Mouse (Mus musculus): Measurements from ENCODE around the gene Spint5.
A peak's percentile ranks its signal among the peaks of the same experiment; 100 is the strongest.
"Not testable (repeated sequence)": the region's sequence is repeated elsewhere in the genome, so short reads cannot be mapped to it uniquely, and the experiment has no call there.

Spint5 gene

GRCm38 (mm10) chr2:164715005-164715404 lies at the start of gene Spint5:
Gene Spint5, plus strand, starts transcription at chr2:164715305.
- DNase-seq (ENCODE audit: low read depth, low spot score), result no peak

- no peak for DNase-seq (ENCODE audit: low read depth, low spot score)
Observed at GRCm38 (mm10) chr2:164670261-164670660, 44.8 kb upstream of the Spint5 start.

- no peak for DNase-seq (ENCODE audit: low read depth, low spot score)
Observed at GRCm38 (mm10) chr2:164670938-164671337, 44.2 kb upstream of the Spint5 start.

DNA sequence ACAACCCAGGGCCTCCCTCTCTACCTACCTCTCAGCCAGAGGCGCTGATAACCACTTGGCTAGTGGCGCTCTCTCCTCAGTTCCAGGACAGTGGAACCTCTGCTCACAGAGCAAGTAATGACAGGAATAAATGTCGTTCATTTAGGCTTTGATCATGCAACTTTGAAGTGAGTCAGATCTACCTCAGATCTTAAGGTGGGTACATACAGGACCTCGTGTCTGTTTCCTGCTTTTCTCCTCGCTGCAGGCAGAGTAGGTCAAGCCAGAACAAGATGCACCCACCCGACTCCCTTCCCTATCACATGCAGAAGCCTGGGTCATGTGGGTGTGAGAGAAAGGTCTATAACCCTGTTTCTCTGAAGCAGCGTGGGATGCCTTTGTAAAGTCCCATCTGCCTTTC lies 41.1 kb upstream of the Spint5 start, which contains the start of gene Wfdc11:
Gene Wfdc11 (minus strand): TSS at position 101 of the 400 bp plus-strand sequence.
- peak; percentile 33 for DNase-seq (ENCODE audit: low read depth, low spot score)

- no peak for DNase-seq (ENCODE audit: low read depth, low spot score)
Observed at GRCm38 (mm10) chr2:164676103-164676502, 39.0 kb upstream of the Spint5 start.

- no peak for DNase-seq (ENCODE audit: low read depth, low spot score)
Observed at GRCm38 (mm10) chr2:164676916-164677685, 38.0 kb upstream of the Spint5 start.

DNA sequence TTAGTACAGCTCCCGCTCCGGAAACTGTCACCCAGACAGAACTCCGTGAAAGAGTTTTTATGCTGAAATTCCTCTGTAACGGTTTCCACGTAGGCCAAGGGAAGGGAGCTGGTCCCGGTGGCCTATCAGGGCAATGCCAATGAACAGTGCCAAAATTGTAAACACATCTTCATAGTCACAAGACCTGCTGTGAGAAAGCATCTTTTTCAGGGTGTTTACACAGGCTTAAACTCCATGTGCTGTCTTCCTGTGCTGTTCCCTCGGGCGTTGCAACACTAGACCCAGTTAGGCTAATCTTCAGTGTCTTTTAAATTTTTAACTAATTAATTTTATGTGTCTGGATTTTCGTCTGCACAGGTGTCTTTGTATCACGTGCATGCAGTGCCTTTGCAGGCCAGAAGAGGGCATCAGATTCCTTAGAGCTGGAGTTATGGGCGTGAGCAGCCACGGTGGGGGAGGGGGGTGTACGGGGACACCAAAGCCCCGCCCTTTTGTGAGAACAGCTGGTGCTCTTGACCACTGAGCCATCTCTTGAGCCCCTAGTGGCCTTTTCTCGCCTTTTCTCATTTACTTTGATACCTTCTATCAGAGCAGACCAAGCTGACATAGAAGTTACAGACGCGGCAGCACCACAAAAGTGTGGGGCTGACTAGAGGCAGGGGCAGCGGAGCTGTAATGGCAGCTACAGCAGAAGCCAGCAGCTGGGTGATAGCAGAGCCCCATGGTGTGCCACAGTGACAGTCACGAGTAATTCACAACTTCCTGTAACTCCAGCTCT lies 36.1 kb upstream of the Spint5 start:
- DNase-seq (ENCODE audit: low read depth, low spot score), result peak; percentile 72

DNA sequence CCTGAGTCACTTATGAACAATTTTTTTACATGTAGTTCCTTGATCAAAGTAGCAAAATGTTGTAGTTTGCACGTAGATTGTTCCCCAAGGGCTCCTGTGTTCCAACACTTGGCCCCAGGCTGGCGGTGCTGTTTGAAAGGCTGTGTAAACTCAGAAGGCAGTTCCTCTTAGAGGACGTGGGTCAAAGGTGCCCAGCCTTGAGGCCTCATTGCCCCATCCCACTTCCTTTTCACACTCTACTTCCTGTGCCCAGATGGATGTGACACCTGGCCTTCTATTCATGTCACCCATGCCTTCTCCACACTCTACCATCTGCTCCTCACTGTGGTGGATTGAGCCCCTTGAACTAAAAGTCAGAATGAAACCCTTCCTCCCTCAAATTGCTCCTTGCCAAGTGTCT lies 35.2 kb upstream of the Spint5 start:
- DNase-seq (ENCODE audit: low read depth, low spot score), result no peak

DNA sequence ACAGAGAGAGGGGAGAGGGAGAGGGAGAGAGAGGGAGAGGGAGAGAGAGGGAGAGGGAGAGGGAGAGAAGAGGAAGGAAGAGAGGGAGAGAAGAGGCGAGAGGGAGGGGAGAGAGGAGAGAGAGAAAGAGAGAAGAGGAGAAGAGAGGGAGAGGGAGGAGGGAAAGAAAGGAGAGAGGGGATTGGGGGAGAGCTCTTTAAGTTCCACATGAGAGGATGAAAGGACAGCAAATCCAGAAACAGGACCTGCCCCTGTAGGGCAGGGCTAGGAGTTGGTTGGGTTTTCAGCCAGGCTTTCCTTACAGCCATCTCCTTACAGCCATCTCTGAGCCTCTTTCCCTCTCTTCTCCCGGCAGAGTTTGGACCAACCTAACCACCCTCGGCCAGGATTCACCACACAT lies 30.3 kb upstream of the Spint5 start, which contains the start of gene Wfdc13:
Gene Wfdc13 (plus strand): TSS at position 301 of the 400 bp plus-strand sequence.
- no peak for DNase-seq (ENCODE audit: low read depth, low spot score)

DNA sequence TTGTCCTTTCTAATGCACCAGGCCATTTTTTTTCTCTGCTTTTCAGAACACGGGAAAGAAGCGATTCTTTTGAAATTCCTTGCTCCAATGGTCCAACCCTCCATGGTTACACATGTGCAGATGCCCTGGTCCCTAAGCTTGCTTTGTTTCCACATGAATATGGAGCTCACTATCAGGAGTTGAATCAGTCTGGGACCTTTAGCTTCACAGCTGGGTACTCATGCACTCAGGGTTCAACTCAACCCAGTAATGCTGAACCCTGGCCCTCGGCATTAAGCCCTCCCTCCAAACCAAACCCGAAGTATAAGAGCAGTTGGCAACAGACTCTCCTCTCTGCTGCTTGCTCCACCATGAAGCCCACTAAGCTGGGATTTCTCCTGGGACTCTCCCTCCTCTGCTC lies 16.9 kb upstream of the Spint5 start, which contains the start of gene Spint4:
Gene Spint4 (plus strand): TSS at position 301 of the 400 bp plus-strand sequence.
- no peak for DNase-seq (ENCODE audit: low read depth, low spot score)

GRCm38 (mm10) chr2:164700959-164701358 lies 14.1 kb upstream of the Spint5 start:
- no peak for DNase-seq (ENCODE audit: low read depth, low spot score)

- peak; percentile 29 for DNase-seq (ENCODE audit: low read depth, low spot score)
Observed at GRCm38 (mm10) chr2:164701761-164702160, 13.3 kb upstream of the Spint5 start.

GRCm38 (mm10) chr2:164704235-164704634 lies 10.9 kb upstream of the Spint5 start:
- no peak for DNase-seq (ENCODE audit: low read depth, low spot score)

GRCm38 (mm10) chr2:164705328-164705727 lies 9.8 kb upstream of the Spint5 start:
- DNase-seq (ENCODE audit: low read depth, low spot score), result no peak

DNA sequence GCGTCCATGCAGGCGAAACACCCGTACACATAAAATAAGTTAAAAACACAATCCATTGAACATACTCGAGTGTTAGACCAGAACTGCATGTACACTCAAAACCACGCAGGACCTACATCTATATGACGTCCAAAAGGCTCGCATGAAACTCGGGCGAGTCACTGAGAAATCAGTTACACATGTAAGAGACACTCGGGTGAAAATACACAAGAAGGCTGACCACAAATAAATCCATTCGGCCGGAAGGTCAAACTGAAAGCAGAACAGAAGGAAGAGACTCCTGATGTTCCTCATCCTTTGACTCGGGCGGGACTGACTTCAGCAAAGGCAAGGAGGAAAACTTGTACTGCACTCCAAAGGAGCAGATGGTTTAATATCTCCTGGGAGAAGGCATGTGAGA lies 9.1 kb upstream of the Spint5 start:
- DNase-seq (ENCODE audit: low read depth, low spot score), result no peak

DNA sequence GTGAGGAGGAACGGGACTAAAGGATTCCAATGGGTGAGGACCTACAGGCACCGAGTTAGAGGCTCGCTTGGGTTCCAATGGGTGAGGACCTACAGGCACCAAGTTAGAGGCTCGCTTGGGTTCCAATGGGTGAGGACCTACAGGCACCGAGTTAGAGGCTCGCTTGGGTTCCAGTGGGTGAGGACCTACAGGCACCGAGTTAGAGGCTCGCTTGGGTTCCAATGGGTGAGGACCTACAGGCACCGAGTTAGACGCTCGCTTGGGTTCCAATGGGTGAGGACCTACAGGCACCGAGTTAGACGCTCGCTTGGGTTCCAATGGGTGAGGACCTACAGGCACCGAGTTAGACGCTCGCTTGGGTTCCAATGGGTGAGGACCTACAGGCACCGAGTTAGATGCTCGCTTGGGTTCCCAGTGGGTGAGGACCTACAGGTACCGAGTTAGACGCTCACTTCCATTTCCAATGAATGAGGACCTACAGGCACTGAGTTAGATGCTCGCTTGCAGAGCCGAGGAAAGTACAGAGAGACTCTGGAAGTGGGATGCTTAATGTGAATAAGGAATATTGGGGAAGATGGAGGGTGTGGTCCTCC lies 1.2 kb downstream of the Spint5 start:
- not testable (repeated sequence) for DNase-seq (ENCODE audit: low read depth, low spot score)

DNA sequence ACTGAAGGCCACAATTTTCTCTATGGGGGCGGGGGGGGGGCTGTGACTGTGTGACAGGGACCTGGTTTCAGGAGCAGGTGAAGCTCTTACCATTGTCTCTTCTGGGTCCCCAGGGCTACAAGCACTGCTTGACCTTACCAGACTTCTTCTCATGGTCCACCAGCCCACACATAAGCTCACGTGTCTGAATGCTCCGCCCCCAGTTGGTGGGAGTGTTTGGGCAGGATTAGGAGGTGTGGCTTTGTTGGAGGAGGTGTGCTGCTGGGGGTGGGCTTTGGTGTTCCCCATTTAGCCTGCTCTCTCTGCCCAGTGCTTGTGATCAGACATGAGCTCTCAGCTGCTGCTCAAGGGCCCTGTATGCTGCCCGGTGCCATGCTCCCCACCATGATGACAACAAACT lies 8.2 kb downstream of the Spint5 start:
- DNase-seq (ENCODE audit: low read depth, low spot score), result no peak

- peak; percentile 67 for DNase-seq (ENCODE audit: low read depth, low spot score)
Observed at GRCm38 (mm10) chr2:164725895-164726619, 11.0 kb downstream of the Spint5 start.

DNA sequence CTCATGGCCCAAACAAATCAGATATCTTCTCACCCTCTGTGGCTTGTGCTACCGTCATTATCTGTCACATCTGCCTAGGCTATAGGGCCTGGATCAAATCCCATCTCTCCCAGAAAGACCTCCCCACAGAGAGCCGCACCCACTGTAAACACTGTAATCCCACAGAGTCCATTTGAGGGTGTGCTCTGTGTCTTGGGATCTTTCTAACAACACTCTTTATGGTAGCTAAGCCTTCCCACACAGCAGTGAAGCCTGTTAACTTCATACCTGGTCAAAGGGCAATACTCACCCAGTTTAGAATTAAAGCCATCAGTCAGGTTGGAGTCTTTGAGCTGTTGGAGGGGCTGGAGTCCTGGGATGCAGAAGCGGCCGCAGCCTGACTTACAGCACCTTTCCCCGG lies 16.6 kb downstream of the Spint5 start:
- no peak for DNase-seq (ENCODE audit: low read depth, low spot score)

DNA sequence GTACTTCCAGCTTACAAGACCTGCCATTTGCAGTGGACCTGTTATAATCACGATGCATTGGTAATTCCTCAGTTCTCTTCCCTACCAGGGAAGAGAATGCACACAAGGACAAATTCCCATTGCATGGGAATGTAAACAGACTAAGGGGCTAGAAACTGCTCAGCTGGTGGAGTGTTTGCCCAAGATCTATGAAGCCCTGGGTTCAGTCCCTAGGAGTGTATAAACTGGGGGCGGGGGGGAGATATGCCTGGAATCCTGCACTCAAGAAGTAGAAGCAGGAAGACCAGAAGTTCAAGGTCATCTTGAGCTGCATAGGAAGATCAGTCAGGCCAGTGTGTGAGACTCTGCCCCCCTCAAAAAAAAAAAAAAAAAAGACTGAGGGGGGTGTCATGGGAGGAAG lies 18.2 kb downstream of the Spint5 start:
- no peak for DNase-seq (ENCODE audit: low read depth, low spot score)

DNA sequence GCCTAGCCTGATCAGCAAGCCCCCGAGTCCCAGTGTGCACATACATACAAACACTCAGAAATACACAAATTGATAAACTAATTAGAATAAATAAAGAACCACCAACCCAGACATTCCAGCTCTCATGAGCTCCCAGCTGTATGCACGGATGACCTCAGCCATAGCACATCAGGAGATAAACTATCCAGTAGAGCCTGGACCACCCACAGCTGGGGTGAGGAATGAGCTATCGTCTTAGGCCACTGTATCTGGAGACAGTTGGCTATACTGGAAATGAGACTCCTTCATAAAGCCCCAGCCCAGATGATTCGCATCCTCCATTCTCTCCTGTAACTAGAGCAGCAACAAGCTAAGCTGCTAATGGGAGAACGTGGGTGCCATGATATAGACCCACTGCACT lies 19.7 kb downstream of the Spint5 start:
- DNase-seq (ENCODE audit: low read depth, low spot score), result no peak

GRCm38 (mm10) chr2:164735446-164735845 lies 20.3 kb downstream of the Spint5 start:
- DNase-seq (ENCODE audit: low read depth, low spot score), result peak; percentile 26
